Mouse (Mus musculus): Measurements from ENCODE around the gene Cyren. TPM values are rescaled to one million over a fixed set of nuclear protein-coding genes. Genes with fewer than 3 reads are reported as not detected.

Gene Cyren
- total RNA-seq, 1 experiment, result 4.3 TPM

- DNase-seq (ENCODE audit: low read depth, low spot score), result no peak
- H3K4me1 ChIP-seq (ENCODE audit: control insufficient read depth in 2 of 2, insufficient read depth in 2 of 2, low read length in 2 of 2, poor library complexity in 1 of 2), result peaks cover 2 to 26% of the 10 kb centered on the region in 2 experiments; a peak in 3 of 4 replicates
- no peaks in the 10 kb centered on the region for H3K9me3 ChIP-seq (ENCODE audit: control insufficient read depth, insufficient read depth, low read depth, low read length)
- H3K9ac ChIP-seq (ENCODE audit: insufficient read depth, low read depth, low read length, poor library complexity, severe bottlenecking), result no peak overlapping the region
- H3K4me3 ChIP-seq (ENCODE audit: insufficient read depth in 1 of 2, low read depth in 1 of 2, low read length in 2 of 2, poor library complexity in 1 of 2, severe bottlenecking in 1 of 2), result no peak overlapping the region
- no peaks in the 10 kb centered on the region for H3K36me3 ChIP-seq (ENCODE audit: control insufficient read depth, insufficient read depth, low read length, poor library complexity, severe bottlenecking)
- no peak overlapping the region for H3K27ac ChIP-seq (ENCODE audit: insufficient read depth, low read depth, low read length, poor library complexity, severe bottlenecking)
- TF ChIP-seq HCFC1 (IDR thresholded peaks at IDR 0.05; ENCODE audit: borderline replicate concordance, insufficient read depth, low read length), result no peak
- TF ChIP-seq MAFK (IDR thresholded peaks at IDR 0.05; ENCODE audit: insufficient read depth, low read depth, low read length), result no peak
- TF ChIP-seq ZNF384 (IDR thresholded peaks at IDR 0.05; ENCODE audit: low read depth, low read length), result no peak
- no peak for TF ChIP-seq CHD2 (IDR thresholded peaks at IDR 0.05; ENCODE audit: low read depth, low read length)
- no peak for TF ChIP-seq ZC3H11A (IDR thresholded peaks at IDR 0.05; ENCODE audit: borderline replicate concordance, low read depth, low read length)
- in situ Hi-C loops (cut with MboI; ENCODE audit: low sequenced_read_pairs in 2 of 2, unreplicated experiment in 2 of 2), result no loop called here
Observed at GRCm38 (mm10) chr6:34868507-34869217, 9.2 kb downstream of the Cyren start.

GRCm38 (mm10) chr6:34867995-34868350 is 9.9 kb downstream of the Cyren start:
- Histone ChIP-seq H3K9me3 (ENCODE audit: control insufficient read depth, insufficient read depth, low read depth, low read length) (no peaks in the 10 kb centered on the region), H3K36me3 (ENCODE audit: control insufficient read depth, insufficient read depth, low read length, poor library complexity, severe bottlenecking) (no peaks in the 10 kb centered on the region), H3K27ac (ENCODE audit: insufficient read depth, low read depth, low read length, poor library complexity, severe bottlenecking) (no peak overlapping the region), H3K9ac (ENCODE audit: insufficient read depth, low read depth, low read length, poor library complexity, severe bottlenecking) (no peak overlapping the region), H3K4me3 (ENCODE audit: insufficient read depth in 1 of 2, low read depth in 1 of 2, low read length in 2 of 2, poor library complexity in 1 of 2, severe bottlenecking in 1 of 2) (no peak overlapping the region), H3K4me1 (ENCODE audit: control insufficient read depth in 2 of 2, insufficient read depth in 2 of 2, low read length in 2 of 2, poor library complexity in 1 of 2) (peaks cover 2 to 26% of the 10 kb centered on the region in 2 experiments; a peak in 3 of 4 replicates)
- DNase-seq (ENCODE audit: low read depth, low spot score), result no peak
- in situ Hi-C loops (cut with MboI; ENCODE audit: low sequenced_read_pairs in 2 of 2, unreplicated experiment in 2 of 2), result no loop called here
- no peak for TF ChIP-seq CHD2 (IDR thresholded peaks at IDR 0.05; ENCODE audit: low read depth, low read length)
- no peak for TF ChIP-seq HCFC1 (IDR thresholded peaks at IDR 0.05; ENCODE audit: borderline replicate concordance, insufficient read depth, low read length)
- no peak for TF ChIP-seq MAFK (IDR thresholded peaks at IDR 0.05; ENCODE audit: insufficient read depth, low read depth, low read length)
- TF ChIP-seq ZC3H11A (IDR thresholded peaks at IDR 0.05; ENCODE audit: borderline replicate concordance, low read depth, low read length), result no peak
- no peak for TF ChIP-seq ZNF384 (IDR thresholded peaks at IDR 0.05; ENCODE audit: low read depth, low read length)

DNA sequence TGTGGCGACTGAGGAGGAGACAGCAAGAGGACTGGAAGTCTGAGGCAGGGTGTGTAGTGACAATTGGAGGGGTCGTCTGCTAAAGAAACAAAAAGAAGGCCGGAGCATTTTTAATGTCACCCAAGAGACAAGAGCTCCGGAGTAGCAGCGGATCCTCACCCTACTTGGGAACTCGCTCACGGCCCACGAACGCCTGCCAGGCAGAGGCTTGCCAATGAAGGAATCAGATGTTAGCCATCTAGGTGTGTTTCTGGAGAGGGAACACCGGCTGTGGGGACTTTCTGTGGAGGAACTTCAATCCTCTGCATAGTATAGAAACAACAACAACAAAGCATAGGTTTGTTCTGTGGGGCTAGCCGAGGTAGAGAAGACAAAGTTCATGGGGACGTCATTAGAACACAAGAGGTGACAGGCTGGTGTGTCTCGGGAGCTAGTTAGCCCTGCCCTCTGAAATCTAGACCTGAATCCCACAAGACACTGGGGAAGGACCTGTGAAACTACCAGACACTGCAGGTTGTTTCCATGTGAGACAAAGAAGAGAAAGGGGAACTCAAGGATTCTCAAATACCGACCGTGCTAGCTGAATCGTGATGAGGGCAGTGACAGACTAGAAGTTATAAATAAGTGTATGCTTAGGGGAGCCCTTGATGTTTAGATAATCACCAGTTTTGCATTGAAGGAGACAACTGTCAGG is 10.4 kb downstream of the Cyren start:
- no peak for TF ChIP-seq CHD2 (IDR thresholded peaks at IDR 0.05; ENCODE audit: low read depth, low read length)
- TF ChIP-seq MAFK (IDR thresholded peaks at IDR 0.05; ENCODE audit: insufficient read depth, low read depth, low read length), result no peak
- TF ChIP-seq ZC3H11A (IDR thresholded peaks at IDR 0.05; ENCODE audit: borderline replicate concordance, low read depth, low read length), result no peak
- TF ChIP-seq ZNF384 (IDR thresholded peaks at IDR 0.05; ENCODE audit: low read depth, low read length), result no peak
- no peak for TF ChIP-seq HCFC1 (IDR thresholded peaks at IDR 0.05; ENCODE audit: borderline replicate concordance, insufficient read depth, low read length)
- Histone ChIP-seq H3K4me3 (ENCODE audit: insufficient read depth in 1 of 2, low read depth in 1 of 2, low read length in 2 of 2, poor library complexity in 1 of 2, severe bottlenecking in 1 of 2) (no peak overlapping the region), H3K9ac (ENCODE audit: insufficient read depth, low read depth, low read length, poor library complexity, severe bottlenecking) (no peak overlapping the region), H3K36me3 (ENCODE audit: control insufficient read depth, insufficient read depth, low read length, poor library complexity, severe bottlenecking) (no peaks in the 10 kb centered on the region), H3K27ac (ENCODE audit: insufficient read depth, low read depth, low read length, poor library complexity, severe bottlenecking) (no peak overlapping the region), H3K9me3 (ENCODE audit: control insufficient read depth, insufficient read depth, low read depth, low read length) (no peaks in the 10 kb centered on the region), H3K4me1 (ENCODE audit: control insufficient read depth in 2 of 2, insufficient read depth in 2 of 2, low read length in 2 of 2, poor library complexity in 1 of 2) (peaks cover 2 to 26% of the 10 kb centered on the region in 2 experiments; a peak in 3 of 4 replicates)
- DNase-seq (ENCODE audit: low read depth, low spot score), result no peak
- in situ Hi-C loops (cut with MboI; ENCODE audit: low sequenced_read_pairs in 2 of 2, unreplicated experiment in 2 of 2), result no loop called here

- peak; percentile 57 for DNase-seq (ENCODE audit: low read depth, low spot score)
- in situ Hi-C loops (cut with MboI; ENCODE audit: low sequenced_read_pairs in 2 of 2, unreplicated experiment in 2 of 2), result no loop called here
- Histone ChIP-seq H3K36me3 (ENCODE audit: control insufficient read depth, insufficient read depth, low read length, poor library complexity, severe bottlenecking) (no peaks in the 10 kb centered on the region), H3K9me3 (ENCODE audit: control insufficient read depth, insufficient read depth, low read depth, low read length) (no peaks in the 10 kb centered on the region), H3K27ac (ENCODE audit: insufficient read depth, low read depth, low read length, poor library complexity, severe bottlenecking) (no peak overlapping the region), H3K4me3 (ENCODE audit: insufficient read depth in 1 of 2, low read depth in 1 of 2, low read length in 2 of 2, poor library complexity in 1 of 2, severe bottlenecking in 1 of 2) (no peak overlapping the region), H3K9ac (ENCODE audit: insufficient read depth, low read depth, low read length, poor library complexity, severe bottlenecking) (no peak overlapping the region), H3K4me1 (ENCODE audit: control insufficient read depth in 2 of 2, insufficient read depth in 2 of 2, low read length in 2 of 2, poor library complexity in 1 of 2) (peaks cover 2 to 26% of the 10 kb centered on the region in 2 experiments; a peak in 3 of 4 replicates)
- TF ChIP-seq ZNF384 (IDR thresholded peaks at IDR 0.05; ENCODE audit: low read depth, low read length) (peak; percentile 88), CHD2 (IDR thresholded peaks at IDR 0.05; ENCODE audit: low read depth, low read length) (no peak)
Observed at GRCm38 (mm10) chr6:34866786-34867185, 11.1 kb downstream of the Cyren start.

All from ES-E14 (cell line).